Mouse (Mus musculus): Measurements from ENCODE around the gene Cdk7.
A peak's percentile ranks its signal among the peaks of the same experiment; 100 is the strongest.

The Cdk7 gene

GRCm38 (mm10) chr13:100725194-100725593 lies 5.5 kb downstream of the Cdk7 start:
- DNase-seq (ENCODE audit: low spot score in 2 of 2) = no peak

DNA sequence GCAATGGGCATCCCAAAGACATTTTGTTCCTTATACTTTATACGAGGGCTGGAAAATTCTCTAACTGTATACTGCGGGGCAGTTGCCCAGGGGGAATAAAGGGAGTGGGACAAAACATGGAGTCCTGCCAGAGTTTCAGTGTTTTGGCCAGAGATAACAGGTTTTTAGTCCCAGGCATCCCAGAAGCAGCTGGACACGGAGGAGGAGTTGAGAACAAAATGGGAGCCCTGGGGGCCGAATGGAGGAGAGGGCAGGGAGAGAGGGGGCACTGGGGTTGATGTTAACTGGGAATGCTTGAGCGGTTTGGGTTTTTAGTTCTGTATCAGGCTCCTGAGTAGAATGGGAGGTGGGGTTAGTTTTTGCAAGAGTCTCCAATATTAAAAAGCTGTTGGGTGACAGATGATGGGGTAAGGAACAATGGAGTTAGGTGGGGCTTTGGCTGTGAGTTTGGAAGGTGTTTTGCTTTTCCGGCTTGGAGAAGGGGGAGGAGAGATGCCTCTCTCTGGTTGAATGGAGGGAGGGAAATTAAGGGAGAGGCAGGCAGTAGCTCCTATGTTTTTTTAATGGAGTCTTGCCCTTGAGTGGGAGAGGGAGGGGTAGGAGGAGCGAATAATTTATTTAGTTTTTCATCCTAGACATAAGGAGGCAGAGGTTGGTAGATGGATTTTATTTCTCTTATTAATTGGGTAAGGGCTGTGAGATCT lies 6.5 kb downstream of the Cdk7 start:
- no peak for DNase-seq (ENCODE audit: low spot score in 2 of 2)

- no peak for DNase-seq (ENCODE audit: low spot score in 2 of 2)
Observed at GRCm38 (mm10) chr13:100721656-100722055, 9.1 kb downstream of the Cdk7 start.

- no peak for DNase-seq (ENCODE audit: low spot score in 2 of 2)
Observed at GRCm38 (mm10) chr13:100715467-100715866, 15.3 kb downstream of the Cdk7 start.

GRCm38 (mm10) chr13:100706206-100706605 lies 24.5 kb downstream of the Cdk7 start:
- no peak for DNase-seq (ENCODE audit: low spot score in 2 of 2)

- DNase-seq (ENCODE audit: low spot score in 2 of 2) = no peak
Observed at GRCm38 (mm10) chr13:100703468-100703867, 27.3 kb downstream of the Cdk7 start.

DNA sequence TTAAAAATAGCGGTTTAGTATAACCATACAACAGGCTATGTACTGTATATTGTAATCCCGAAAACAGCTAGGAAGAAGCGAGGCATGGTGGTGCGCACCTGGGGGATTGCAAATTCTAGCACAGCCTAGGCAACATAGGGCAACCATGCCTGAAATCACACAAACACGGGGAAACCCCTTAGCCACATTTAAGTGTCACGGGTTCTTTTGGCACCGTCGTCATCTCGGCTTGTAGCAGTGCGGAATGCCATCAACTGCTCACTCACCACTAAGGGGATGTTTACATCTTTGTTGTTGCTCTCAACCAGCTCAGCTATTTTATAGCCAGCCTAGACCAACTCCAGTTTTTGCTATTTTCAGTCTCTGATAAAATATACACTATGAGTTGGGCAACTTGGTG lies 31.9 kb downstream of the Cdk7 start:
- no peak for DNase-seq (ENCODE audit: low spot score in 2 of 2)

GRCm38 (mm10) chr13:100697541-100697940 lies 33.2 kb downstream of the Cdk7 start:
- DNase-seq (ENCODE audit: low spot score in 2 of 2) = no peak

GRCm38 (mm10) chr13:100687513-100687912 lies 43.2 kb downstream of the Cdk7 start:
- DNase-seq (ENCODE audit: low spot score in 2 of 2) = no peak

DNA sequence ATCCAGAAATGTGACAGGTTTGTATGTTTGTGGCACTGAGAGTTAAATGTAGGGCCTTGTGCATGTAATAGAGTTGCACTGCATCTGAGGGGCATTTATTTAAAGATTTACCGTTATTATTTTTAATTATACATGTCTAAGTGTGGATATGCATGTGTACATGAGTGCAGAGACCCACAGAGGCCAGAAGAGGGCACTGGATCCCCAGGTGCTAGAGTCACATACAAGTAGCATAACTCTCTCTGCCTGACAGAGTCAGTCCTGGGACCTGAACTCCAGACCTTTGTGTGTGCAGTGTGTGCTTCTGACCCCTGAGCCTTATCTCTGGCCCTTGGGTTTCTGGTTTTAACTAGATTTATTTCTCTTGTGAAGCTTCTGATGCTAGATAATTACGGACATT lies 46.4 kb downstream of the Cdk7 start:
- DNase-seq (ENCODE audit: low spot score in 2 of 2) = no peak

DNA sequence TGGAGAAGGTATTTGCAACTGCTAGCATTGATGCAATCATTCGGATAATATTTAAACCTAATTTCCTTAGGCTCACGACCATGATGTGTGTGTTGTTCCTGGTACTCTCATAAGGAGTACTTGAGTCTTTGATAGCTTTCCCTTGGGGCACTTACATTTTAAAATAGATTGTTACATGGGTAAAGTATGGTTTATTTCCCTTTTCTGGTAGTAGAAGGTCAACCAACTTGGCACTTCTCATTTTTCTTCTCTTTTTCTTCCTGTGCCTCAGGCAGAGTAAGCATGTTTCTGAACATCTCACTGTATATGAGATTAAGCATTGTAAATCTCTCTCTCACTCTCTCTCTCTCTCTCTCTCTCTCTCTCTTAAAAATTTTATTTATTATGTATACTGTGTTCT lies 47.9 kb downstream of the Cdk7 start:
- DNase-seq (ENCODE audit: low spot score in 2 of 2) = no peak

DNA sequence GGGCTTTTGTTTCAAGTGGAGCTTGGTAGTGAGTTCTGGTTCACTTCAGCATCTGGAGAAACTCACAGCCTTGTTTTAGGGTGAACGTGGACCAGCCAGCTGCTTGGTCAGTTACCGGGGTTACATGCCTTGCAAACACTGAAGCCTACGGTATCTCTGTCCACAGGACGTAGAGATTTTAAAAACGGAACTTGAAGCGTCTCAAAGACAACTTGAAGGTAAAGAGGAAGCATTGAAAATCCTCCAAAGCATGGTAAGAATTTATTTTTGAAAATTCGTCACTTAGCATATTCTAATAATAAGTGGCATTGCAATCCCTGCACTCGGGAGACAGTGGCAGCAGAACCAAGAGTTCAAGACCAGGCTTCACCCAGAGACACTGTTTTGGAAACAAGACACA lies 49.1 kb downstream of the Cdk7 start:
- no peak for DNase-seq (ENCODE audit: low spot score in 2 of 2)

DNA sequence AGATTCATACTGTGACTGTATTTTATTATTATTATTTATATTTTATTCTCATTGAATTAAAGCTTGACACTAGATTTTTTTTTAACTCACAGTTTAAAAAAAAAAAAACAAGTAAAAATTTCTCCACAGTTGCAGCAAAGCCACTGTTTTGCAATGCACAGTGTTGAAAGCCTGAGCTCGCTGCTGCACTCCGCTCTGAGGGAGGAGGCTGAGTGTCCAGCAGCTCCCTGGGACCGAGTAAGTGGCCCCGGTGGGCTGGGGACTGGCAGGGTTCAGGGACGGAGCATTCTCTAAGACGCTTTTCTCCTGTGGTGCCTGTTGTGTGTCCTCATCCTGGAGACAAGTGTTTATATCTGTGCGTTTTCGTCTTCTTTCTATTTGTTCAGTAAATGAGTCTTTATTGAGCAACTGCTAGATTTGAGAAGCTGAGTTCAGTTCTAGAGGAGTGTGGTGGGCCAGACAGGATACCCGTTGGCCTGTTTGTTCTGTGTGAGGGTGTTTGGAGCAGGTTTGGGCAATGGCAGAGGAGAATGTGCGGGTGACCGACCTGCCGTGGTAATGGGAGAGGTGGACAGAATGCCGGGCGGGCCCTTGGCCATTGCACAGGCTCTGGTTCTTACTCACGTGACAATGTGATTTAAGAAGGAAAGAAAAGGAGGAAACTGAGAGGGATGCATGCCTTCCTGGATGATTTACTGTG lies 54.7 kb downstream of the Cdk7 start:
- no peak for DNase-seq (ENCODE audit: low spot score in 2 of 2)

GRCm38 (mm10) chr13:100670181-100670741 lies 60.5 kb downstream of the Cdk7 start:
- no peak for DNase-seq (ENCODE audit: low spot score in 2 of 2)

- DNase-seq (ENCODE audit: low spot score in 2 of 2) = peak; percentile 7 to 19
Observed at GRCm38 (mm10) chr13:100669291-100670022, 61.3 kb downstream of the Cdk7 start, which contains the start of gene Ccdc125. Gene Ccdc125 (plus strand): TSS chr13:100669717.

- DNase-seq (ENCODE audit: low spot score in 2 of 2) = peak in 1 of 2 experiments; percentile 41
Observed at GRCm38 (mm10) chr13:100659864-100660456, 70.8 kb downstream of the Cdk7 start.

- no peak for DNase-seq (ENCODE audit: low spot score in 2 of 2)
Observed at GRCm38 (mm10) chr13:100658091-100658490, 72.6 kb downstream of the Cdk7 start.
